Mouse (Mus musculus) gonadal fat pad, adult 2 months (tissue): ENCODE results near the gene Cyp2g1. TPM values are rescaled to one million over a fixed set of nuclear protein-coding genes. Genes with fewer than 3 reads are reported as not detected.

Experiments
- polyA plus RNA-seq: library from polyadenylated mRNA; depleted of rRNA; stranded (reverse); fragments of >200 nt; gene quantifications from 2 replicates; pipeline ENCODE4 v1.2.3, GENCODE M21; 2012; rRNA removed

Gene Cyp2g1
- polyA plus RNA-seq, 1 experiment: not detected

Other genes starting within 250 kb of the Cyp2g1 start
- gene Vmn1r185, start 190.4 kb upstream of the Cyp2g1 start, polyA plus RNA-seq: not detected in 2 replicates
- gene Cyp2b23, start 122.5 kb upstream of the Cyp2g1 start, polyA plus RNA-seq: 0.65 TPM in 2 replicates
- gene Cyp2b19, start 51.8 kb upstream of the Cyp2g1 start, polyA plus RNA-seq: 0.27 TPM in 1 of 2 replicates, not detected in the other
- gene Cyp2a5, start 26.4 kb downstream of the Cyp2g1 start, polyA plus RNA-seq: 0.28 and 0.33 TPM in 2 replicates
- gene Cyp2a22, start 130.5 kb downstream of the Cyp2g1 start, polyA plus RNA-seq: 0.10 TPM in 1 of 2 replicates, not detected in the other
- gene Cyp2a12, start 220.2 kb downstream of the Cyp2g1 start, polyA plus RNA-seq: 0.58 TPM in 1 of 2 replicates, not detected in the other